Mouse (Mus musculus): ENCODE measurements at regions not wholly inside any gene's neighbourhood (a gene's known extent, or its start where the extent isn't known, plus 50 kb on each side); places are given as distances from the start of the nearest gene placed in this dataset.

- no peak for DNase-seq (ENCODE audit: low spot score in 2 of 2)
These were observed 1183.0 kb downstream of the 4930447A16Rik start for GRCm38 (mm10) chr15:38608207-38608870.

DNA sequence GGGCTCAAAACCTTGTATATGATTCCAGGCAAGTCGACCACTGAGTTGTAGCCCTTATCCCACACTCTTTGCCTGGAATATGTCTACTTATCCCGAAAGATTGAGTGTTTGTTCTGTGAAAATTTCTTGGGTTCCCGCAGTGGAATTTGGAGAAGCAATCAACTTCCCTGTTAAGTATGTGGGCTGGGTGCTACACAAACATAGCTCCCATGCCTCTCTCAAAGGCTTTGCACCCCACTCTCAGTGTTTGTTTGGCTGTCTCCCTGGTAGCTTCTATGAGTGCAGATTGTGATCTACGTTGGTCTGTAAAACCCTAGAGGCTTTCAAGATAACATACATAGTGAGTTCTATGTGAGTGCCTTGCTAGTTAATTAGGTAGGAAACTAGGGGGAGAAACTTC lies 1184.2 kb downstream of the 4930447A16Rik start:
- DNase-seq (ENCODE audit: low spot score in 2 of 2), result no peak

Measured in heart, adult 9 months (tissue).